Mouse (Mus musculus): Measurements from ENCODE around the gene Smg6.

Gene Smg6

GRCm38 (mm10) chr11:75047736-75048407, 122.2 kb downstream of the Smg6 start:
- no peak for DNase-seq (ENCODE audit: low spot score in 2 of 2)

- DNase-seq (ENCODE audit: low spot score in 2 of 2), result no peak
Observed at GRCm38 (mm10) chr11:75049146-75049545, 123.5 kb downstream of the Smg6 start.

GRCm38 (mm10) chr11:75049807-75050206, 124.2 kb downstream of the Smg6 start:
- no peak for DNase-seq (ENCODE audit: low spot score in 2 of 2)

GRCm38 (mm10) chr11:75051239-75051638, 125.6 kb downstream of the Smg6 start:
- DNase-seq (ENCODE audit: low spot score in 2 of 2), result no peak

- no peak for DNase-seq (ENCODE audit: low spot score in 2 of 2)
Observed at GRCm38 (mm10) chr11:75051712-75052550, 126.3 kb downstream of the Smg6 start.

- no peak for DNase-seq (ENCODE audit: low spot score in 2 of 2)
Observed at GRCm38 (mm10) chr11:75053020-75053419, 127.4 kb downstream of the Smg6 start.

GRCm38 (mm10) chr11:75053722-75054121, 128.1 kb downstream of the Smg6 start:
- DNase-seq (ENCODE audit: low spot score in 2 of 2), result no peak

GRCm38 (mm10) chr11:75054184-75054877, 128.7 kb downstream of the Smg6 start:
- DNase-seq (ENCODE audit: low spot score in 2 of 2), result no peak

GRCm38 (mm10) chr11:75054878-75055214, 129.2 kb downstream of the Smg6 start:
- DNase-seq (ENCODE audit: low spot score in 2 of 2), result no peak

- DNase-seq (ENCODE audit: low spot score in 2 of 2), result no peak
Observed at GRCm38 (mm10) chr11:75062650-75063049, 137.0 kb downstream of the Smg6 start.

GRCm38 (mm10) chr11:75064266-75064665, 138.6 kb downstream of the Smg6 start:
- no peak for DNase-seq (ENCODE audit: low spot score in 2 of 2)

GRCm38 (mm10) chr11:75071352-75071751, 145.7 kb downstream of the Smg6 start:
- no peak for DNase-seq (ENCODE audit: low spot score in 2 of 2)

GRCm38 (mm10) chr11:75072932-75073625, 147.5 kb downstream of the Smg6 start:
- DNase-seq (ENCODE audit: low spot score in 2 of 2), result no peak

- no peak for DNase-seq (ENCODE audit: low spot score in 2 of 2)
Observed at GRCm38 (mm10) chr11:75073696-75074095, 148.1 kb downstream of the Smg6 start.

- DNase-seq (ENCODE audit: low spot score in 2 of 2), result no peak
Observed at GRCm38 (mm10) chr11:75074543-75074942, 148.9 kb downstream of the Smg6 start.

GRCm38 (mm10) chr11:75078616-75079015, 153.0 kb downstream of the Smg6 start:
- DNase-seq (ENCODE audit: low spot score in 2 of 2), result no peak

GRCm38 (mm10) chr11:75083031-75083430, 157.4 kb downstream of the Smg6 start:
- DNase-seq (ENCODE audit: low spot score in 2 of 2), result no peak

GRCm38 (mm10) chr11:75092159-75092558, 166.5 kb downstream of the Smg6 start:
- no peak for DNase-seq (ENCODE audit: low spot score in 2 of 2)

GRCm38 (mm10) chr11:75092656-75093055, 167.0 kb downstream of the Smg6 start:
- no peak for DNase-seq (ENCODE audit: low spot score in 2 of 2)

GRCm38 (mm10) chr11:75094759-75095158, 169.1 kb downstream of the Smg6 start:
- DNase-seq (ENCODE audit: low spot score in 2 of 2), result no peak

GRCm38 (mm10) chr11:75102763-75103339, 177.2 kb downstream of the Smg6 start:
- no peak for DNase-seq (ENCODE audit: low spot score in 2 of 2)

GRCm38 (mm10) chr11:75106614-75107013, 181.0 kb downstream of the Smg6 start:
- no peak for DNase-seq (ENCODE audit: low spot score in 2 of 2)

All from spleen, postnatal 14 days (tissue).